Mouse (Mus musculus): ENCODE measurements at regions not wholly inside any gene's neighbourhood (a gene's known extent, or its start where the extent isn't known, plus 50 kb on each side); places are given as distances from the start of the nearest gene placed in this dataset.

DNA sequence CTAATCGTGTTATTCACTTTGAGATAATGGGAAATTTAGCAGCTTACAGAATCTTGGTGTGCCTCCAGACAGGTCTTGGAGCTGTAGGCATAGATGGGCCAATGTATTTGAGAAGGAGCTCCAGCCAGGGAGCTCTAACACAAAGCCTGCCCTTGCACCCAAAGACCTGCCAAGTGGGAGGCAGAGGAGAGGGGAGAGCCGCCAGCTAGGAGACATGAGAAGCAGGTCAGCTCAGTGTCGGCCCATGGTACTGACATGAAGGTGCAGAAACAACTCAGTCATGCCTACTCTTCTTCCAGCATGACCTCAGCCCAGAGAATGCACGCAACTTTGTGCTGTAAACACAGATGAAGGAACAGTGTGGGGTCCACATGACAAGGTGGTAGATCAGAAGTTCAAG lies 128.8 kb downstream of the Ackr3 start:
- Histone ChIP-seq H3K27ac (ENCODE audit: insufficient read depth, low read depth, low read length) (no peak overlapping the region), H3K4me1 (ENCODE audit: control insufficient read depth, insufficient read depth, insufficient read length, low read length) (no peaks in the 10 kb centered on the region), H3K36me3 (ENCODE audit: control insufficient read depth, insufficient read depth, low read length) (no peaks in the 10 kb centered on the region), H3K4me3 (ENCODE audit: low read depth, low read length) (no peak overlapping the region), H3K27me3 (ENCODE audit: control insufficient read depth, insufficient read depth, low read length) (no peaks in the 10 kb centered on the region)
- WGBS = 83% methylated on average over 4 of the region's 4 CpGs
- TF ChIP-seq CTCF (IDR thresholded peaks at IDR 0.05; ENCODE audit: extremely low read depth, insufficient read length, insufficient replicate concordance, low read depth, low read length) = no peak

- WGBS = 77% methylated on average over 6 of the region's 6 CpGs
- no peaks in the 10 kb centered on the region for H3K36me3 ChIP-seq (ENCODE audit: control insufficient read depth, insufficient read depth, low read length)
- no peak for TF ChIP-seq POLR2A (IDR thresholded peaks at IDR 0.05; ENCODE audit: low read depth, low read length)
- TF ChIP-seq CTCF (IDR thresholded peaks at IDR 0.05; ENCODE audit: extremely low read depth, insufficient read length, insufficient replicate concordance, low read depth, low read length) = no peak
Measured at GRCm38 (mm10) chr1:90333676-90334430, 130.1 kb downstream of the Ackr3 start.

DNA sequence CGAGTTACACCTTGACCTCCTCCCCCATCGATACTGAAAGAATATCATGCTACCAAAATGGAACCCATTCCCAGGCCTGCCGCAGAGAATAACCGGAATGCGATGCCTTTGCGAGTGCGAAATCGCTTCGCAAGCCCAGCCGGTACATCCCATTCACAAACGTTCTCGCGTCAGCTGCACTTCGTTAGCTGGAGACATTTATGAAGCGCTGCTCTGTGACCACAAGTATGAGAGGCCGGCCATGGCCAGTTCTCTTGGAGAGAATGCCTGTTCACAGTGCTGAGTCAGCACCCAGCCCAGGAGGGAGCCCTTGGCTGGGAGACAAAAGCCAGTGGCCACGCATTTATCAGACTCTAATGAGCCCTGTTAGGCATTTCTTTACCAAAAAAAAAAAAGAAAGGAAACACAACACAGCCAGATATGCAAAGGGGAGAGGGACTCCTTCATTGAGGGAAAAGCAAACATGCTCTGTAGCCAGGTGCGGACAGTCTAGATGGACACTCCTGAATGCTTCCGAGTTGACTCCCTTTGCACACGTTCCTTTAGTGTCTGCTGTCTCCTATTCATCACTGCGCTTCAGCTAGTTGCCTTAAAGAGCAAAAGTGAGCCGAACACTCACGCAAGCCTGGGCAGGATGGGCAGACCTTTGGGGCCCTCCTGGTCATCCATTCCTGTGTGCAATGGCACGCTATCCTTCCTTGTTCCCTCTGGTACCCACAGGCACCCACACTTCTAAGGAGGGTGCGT lies 131.4 kb downstream of the Ackr3 start:
- H3K36me3 ChIP-seq (ENCODE audit: control insufficient read depth, insufficient read depth, low read length) = no peaks in the 10 kb centered on the region
- no peaks in the 10 kb centered on the region for H3K4me1 ChIP-seq (ENCODE audit: control insufficient read depth, insufficient read depth, insufficient read length, low read length)
- TF ChIP-seq CTCF (IDR thresholded peaks at IDR 0.05; ENCODE audit: extremely low read depth, insufficient read length, insufficient replicate concordance, low read depth, low read length) (no peak), POLR2A (IDR thresholded peaks at IDR 0.05; ENCODE audit: low read depth, low read length) (no peak)
- no peak overlapping the region for H3K27ac ChIP-seq (ENCODE audit: insufficient read depth, low read depth, low read length)
- WGBS = 75% methylated on average over 25 of the region's 25 CpGs
- H3K4me3 ChIP-seq (ENCODE audit: low read depth, low read length) = no peak overlapping the region
- H3K27me3 ChIP-seq (ENCODE audit: control insufficient read depth, insufficient read depth, low read length) = no peaks in the 10 kb centered on the region

More at GRCm38 (mm10) chr1:90333676-90334430, 130.1 kb downstream of the Ackr3 start:
- Histone ChIP-seq H3K4me3 (ENCODE audit: low read depth, low read length) (no peak overlapping the region), H3K4me1 (ENCODE audit: control insufficient read depth, insufficient read depth, insufficient read length, low read length) (no peaks in the 10 kb centered on the region), H3K27me3 (ENCODE audit: control insufficient read depth, insufficient read depth, low read length) (no peaks in the 10 kb centered on the region), H3K27ac (ENCODE audit: insufficient read depth, low read depth, low read length) (no peak overlapping the region)

GRCm38 (mm10) chr1:90337876-90338316 lies 134.1 kb downstream of the Ackr3 start:
- no peak overlapping the region for H3K4me3 ChIP-seq (ENCODE audit: low read depth, low read length)
- no peaks in the 10 kb centered on the region for H3K36me3 ChIP-seq (ENCODE audit: control insufficient read depth, insufficient read depth, low read length)
- WGBS = 70% methylated on average over 12 of the region's 12 CpGs
- TF ChIP-seq POLR2A (IDR thresholded peaks at IDR 0.05; ENCODE audit: low read depth, low read length) = no peak
- TF ChIP-seq CTCF (IDR thresholded peaks at IDR 0.05; ENCODE audit: extremely low read depth, insufficient read length, insufficient replicate concordance, low read depth, low read length) = no peak
- H3K27ac ChIP-seq (ENCODE audit: insufficient read depth, low read depth, low read length) = no peak overlapping the region
- no peaks in the 10 kb centered on the region for H3K27me3 ChIP-seq (ENCODE audit: control insufficient read depth, insufficient read depth, low read length)
- H3K4me1 ChIP-seq (ENCODE audit: control insufficient read depth, insufficient read depth, insufficient read length, low read length) = no peaks in the 10 kb centered on the region

DNA sequence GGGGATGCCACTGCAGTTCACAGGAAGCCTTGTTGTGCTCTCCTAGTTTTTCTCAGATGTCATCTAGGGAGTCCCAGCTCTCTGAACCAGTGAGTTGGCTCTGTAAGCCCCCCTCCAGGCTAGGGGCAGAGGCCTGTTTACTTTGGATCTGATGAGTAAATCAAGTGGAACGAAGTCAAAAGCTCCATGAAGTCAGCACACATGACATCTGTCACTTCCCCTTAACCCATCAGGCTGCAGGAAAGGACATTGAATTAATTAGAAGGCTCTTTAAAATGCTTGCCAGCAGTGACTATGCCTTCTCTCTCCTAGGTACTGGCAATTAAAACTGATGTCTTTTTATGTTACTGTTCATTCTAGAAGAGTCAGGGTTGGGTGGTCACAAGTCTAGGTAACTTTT lies 138.6 kb downstream of the Ackr3 start:
- Histone ChIP-seq H3K4me1 (ENCODE audit: control insufficient read depth, insufficient read depth, insufficient read length, low read length) (no peaks in the 10 kb centered on the region), H3K4me3 (ENCODE audit: low read depth, low read length) (no peak overlapping the region), H3K27ac (ENCODE audit: insufficient read depth, low read depth, low read length) (no peak overlapping the region), H3K27me3 (ENCODE audit: control insufficient read depth, insufficient read depth, low read length) (no peaks in the 10 kb centered on the region), H3K36me3 (ENCODE audit: control insufficient read depth, insufficient read depth, low read length) (no peaks in the 10 kb centered on the region)
- WGBS = 34% methylated on average over 1 of the region's 1 CpGs
- TF ChIP-seq CTCF (IDR thresholded peaks at IDR 0.05; ENCODE audit: extremely low read depth, insufficient read length, insufficient replicate concordance, low read depth, low read length) = no peak
- no peak for TF ChIP-seq POLR2A (IDR thresholded peaks at IDR 0.05; ENCODE audit: low read depth, low read length)

- TF ChIP-seq POLR2A (IDR thresholded peaks at IDR 0.05; ENCODE audit: low read depth, low read length) = no peak
- TF ChIP-seq CTCF (IDR thresholded peaks at IDR 0.05; ENCODE audit: extremely low read depth, insufficient read length, insufficient replicate concordance, low read depth, low read length) = no peak
- H3K27me3 ChIP-seq (ENCODE audit: control insufficient read depth, insufficient read depth, low read length) = no peaks in the 10 kb centered on the region
- no peaks in the 10 kb centered on the region for H3K4me1 ChIP-seq (ENCODE audit: control insufficient read depth, insufficient read depth, insufficient read length, low read length)
- WGBS = 60% methylated on average over 2 of the region's 2 CpGs
- no peak overlapping the region for H3K4me3 ChIP-seq (ENCODE audit: low read depth, low read length)
- H3K36me3 ChIP-seq (ENCODE audit: control insufficient read depth, insufficient read depth, low read length) = no peaks in the 10 kb centered on the region
- H3K27ac ChIP-seq (ENCODE audit: insufficient read depth, low read depth, low read length) = no peak overlapping the region
Measured at GRCm38 (mm10) chr1:90343492-90343891, 139.7 kb downstream of the Ackr3 start.

DNA sequence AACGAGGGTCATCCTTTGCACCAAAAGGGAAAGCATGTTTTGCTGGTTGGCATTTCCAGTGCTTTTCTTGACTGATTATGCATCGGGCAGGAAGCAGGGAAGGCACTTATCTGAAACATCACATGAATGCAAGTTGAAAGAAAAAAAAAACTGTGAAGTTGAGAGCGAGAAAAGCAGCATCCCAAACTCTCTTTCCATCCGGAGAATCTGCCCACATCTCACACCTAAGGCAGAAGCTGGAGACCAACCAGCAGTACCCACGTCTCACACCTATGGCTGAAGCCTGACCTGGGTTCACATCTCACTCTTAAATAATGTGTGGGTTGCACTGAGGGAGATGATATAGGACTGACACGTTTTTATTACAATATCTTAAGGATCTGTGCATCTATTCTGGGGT lies 143.3 kb downstream of the Ackr3 start:
- no peak for TF ChIP-seq CTCF (IDR thresholded peaks at IDR 0.05; ENCODE audit: extremely low read depth, insufficient read length, insufficient replicate concordance, low read depth, low read length)
- TF ChIP-seq POLR2A (IDR thresholded peaks at IDR 0.05; ENCODE audit: low read depth, low read length) = no peak
- Histone ChIP-seq H3K27me3 (ENCODE audit: control insufficient read depth, insufficient read depth, low read length) (no peaks in the 10 kb centered on the region), H3K4me1 (ENCODE audit: control insufficient read depth, insufficient read depth, insufficient read length, low read length) (no peaks in the 10 kb centered on the region), H3K27ac (ENCODE audit: insufficient read depth, low read depth, low read length) (no peak overlapping the region), H3K36me3 (ENCODE audit: control insufficient read depth, insufficient read depth, low read length) (no peaks in the 10 kb centered on the region), H3K4me3 (ENCODE audit: low read depth, low read length) (no peak overlapping the region)
- 65% methylated on average over 6 of the region's 6 CpGs for WGBS

Data from small intestine, adult 2 months (tissue).